Mouse (Mus musculus) ES-Bruce4 (cell line): Measurements from ENCODE around the gene Tagln2. TPM values are rescaled to one million over a fixed set of nuclear protein-coding genes. Genes with fewer than 3 reads are reported as not detected.
A peak's percentile ranks its signal among the peaks of the same experiment; 100 is the strongest.

ENCODE experiments used
- H3K27ac ChIP-seq: 2 replicates; pipeline ENCODE4 v1.5.1; 2012; ENCODE audit warnings: low read length, inconsistent platforms; ENCODE audit not compliant: insufficient read depth
- H3K27me3 ChIP-seq: 2 replicates; pipeline ENCODE4 v1.6.1; 2012; ENCODE audit warnings: mild to moderate bottlenecking, low read length, inconsistent platforms; ENCODE audit not compliant: control insufficient read depth, poor library complexity, insufficient read depth, severe bottlenecking
- H3K36me3 ChIP-seq: 2 replicates; pipeline ENCODE4 v1.6.1; 2012; ENCODE audit warnings: inconsistent platforms, mild to moderate bottlenecking, low read length, moderate library complexity; ENCODE audit not compliant: control insufficient read depth, poor library complexity, insufficient read depth, severe bottlenecking
- H3K4me1 ChIP-seq: one replicate; pipeline ENCODE4 v1.8.1; 2011; ENCODE audit warnings: low read length; ENCODE audit not compliant: control insufficient read depth, insufficient read depth
- H3K4me3 ChIP-seq: 2 replicates; pipeline ENCODE4 v1.5.1; 2011; ENCODE audit warnings: low read depth, mild to moderate bottlenecking, low read length
- H3K9ac ChIP-seq: 2 replicates; pipeline ENCODE4 v1.6.1; 2012; ENCODE audit warnings: low read depth, mild to moderate bottlenecking, inconsistent platforms; ENCODE audit not compliant: poor library complexity, severe bottlenecking
- H3K9me3 ChIP-seq: replicated peaks from 2 replicates; pipeline ENCODE4 v1.6.1; 2012; ENCODE audit warnings: mild to moderate bottlenecking, low read length, inconsistent platforms; ENCODE audit not compliant: control insufficient read depth, poor library complexity, insufficient read depth, severe bottlenecking
- CTCF ChIP-seq: IDR thresholded peaks from one replicate; pipeline ENCODE4 v1.8.1; 2011; ENCODE audit warnings: low read depth, low read length
- EP300 ChIP-seq: IDR thresholded peaks from 2 replicates; pipeline ENCODE4 v1.6.1; 2011; ENCODE audit warnings: low read depth, low read length; ENCODE audit not compliant: insufficient read depth
- POLR2A ChIP-seq: IDR thresholded peaks from one replicate; pipeline ENCODE4 v1.8.1; 2011; ENCODE audit warnings: low read length; ENCODE audit not compliant: insufficient read depth
- polyA plus RNA-seq: library from polyadenylated mRNA; stranded (reverse); fragments of >200 nt; gene quantifications from 2 replicates; pipeline ENCODE4 v1.2.4, GENCODE M21; 2011; ENCODE audit warnings: low read depth; ENCODE audit not compliant: missing spikeins, insufficient read depth, insufficient read length

Tagln2 gene
- polyA plus RNA-seq, 1 experiment, result 269 TPM

- no peak overlapping the region for H3K27ac ChIP-seq
- H3K4me1 ChIP-seq, result peaks cover 2% of the 10 kb centered on the region
- TF ChIP-seq POLR2A (no peak), CTCF (no peak), EP300 (no peak)
- H3K9ac ChIP-seq, result no peak overlapping the region
- no peak overlapping the region for H3K4me3 ChIP-seq
- no peaks in the 10 kb centered on the region for H3K9me3 ChIP-seq
- H3K27me3 ChIP-seq, result no peaks in the 10 kb centered on the region
- no peaks in the 10 kb centered on the region; the same call in 1 of the 2 replicates for H3K36me3 ChIP-seq
These were observed 13.2 kb upstream of the Tagln2 start for GRCm38 (mm10) chr1:172486651-172487050.

- Histone ChIP-seq H3K9ac (no peak overlapping the region), H3K27me3 (no peaks in the 10 kb centered on the region), H3K9me3 (no peaks in the 10 kb centered on the region), H3K27ac (no peak overlapping the region), H3K4me1 (peaks cover 2% of the 10 kb centered on the region), H3K4me3 (no peak overlapping the region), H3K36me3 (no peaks in the 10 kb centered on the region; the same call in 1 of the 2 replicates)
- TF ChIP-seq EP300, result no peak
- TF ChIP-seq CTCF, result no peak
- TF ChIP-seq POLR2A, result no peak
These were observed 12.0 kb upstream of the Tagln2 start for GRCm38 (mm10) chr1:172487859-172488258.

- no peak for TF ChIP-seq POLR2A
- no peak for TF ChIP-seq EP300
- no peak for TF ChIP-seq CTCF
- Histone ChIP-seq H3K4me3 (no peak overlapping the region), H3K27ac (no peak overlapping the region), H3K9me3 (no peaks in the 10 kb centered on the region), H3K4me1 (no peaks in the 10 kb centered on the region), H3K36me3 (no peaks in the 10 kb centered on the region; the same call in 1 of the 2 replicates), H3K9ac (no peak overlapping the region), H3K27me3 (no peaks in the 10 kb centered on the region)
These were observed 11.0 kb upstream of the Tagln2 start for GRCm38 (mm10) chr1:172488831-172489230.

- TF ChIP-seq CTCF (no peak), EP300 (no peak), POLR2A (no peak)
- Histone ChIP-seq H3K9me3 (no peaks in the 10 kb centered on the region), H3K36me3 (no peaks in the 10 kb centered on the region), H3K27me3 (no peaks in the 10 kb centered on the region), H3K4me1 (no peaks in the 10 kb centered on the region), H3K4me3 (peak overlapping the region; percentile 76), H3K9ac (peak overlapping the region; percentile 20), H3K27ac (no peak overlapping the region)
These were observed 10.1 kb upstream of the Tagln2 start for GRCm38 (mm10) chr1:172489585-172490250.

GRCm38 (mm10) chr1:172490261-172490661 is 9.6 kb upstream of the Tagln2 start:
- Histone ChIP-seq H3K4me3 (peak overlapping the region; percentile 76), H3K27me3 (no peaks in the 10 kb centered on the region), H3K36me3 (no peaks in the 10 kb centered on the region), H3K9ac (peak overlapping the region; percentile 20), H3K27ac (no peak overlapping the region), H3K9me3 (no peaks in the 10 kb centered on the region), H3K4me1 (no peaks in the 10 kb centered on the region)
- peak; percentile 96 for TF ChIP-seq CTCF
- TF ChIP-seq POLR2A, result no peak

GRCm38 (mm10) chr1:172492047-172492446 is 7.8 kb upstream of the Tagln2 start:
- Histone ChIP-seq H3K36me3 (no peaks in the 10 kb centered on the region), H3K9me3 (no peaks in the 10 kb centered on the region), H3K9ac (no peak overlapping the region), H3K4me1 (no peaks in the 10 kb centered on the region), H3K4me3 (no peak overlapping the region), H3K27ac (no peak overlapping the region), H3K27me3 (no peaks in the 10 kb centered on the region)
- TF ChIP-seq EP300 (no peak), CTCF (no peak), POLR2A (no peak)
